Comparison of ENCODE assay signal across 22 mouse cellular contexts in the genomic region with DNA sequence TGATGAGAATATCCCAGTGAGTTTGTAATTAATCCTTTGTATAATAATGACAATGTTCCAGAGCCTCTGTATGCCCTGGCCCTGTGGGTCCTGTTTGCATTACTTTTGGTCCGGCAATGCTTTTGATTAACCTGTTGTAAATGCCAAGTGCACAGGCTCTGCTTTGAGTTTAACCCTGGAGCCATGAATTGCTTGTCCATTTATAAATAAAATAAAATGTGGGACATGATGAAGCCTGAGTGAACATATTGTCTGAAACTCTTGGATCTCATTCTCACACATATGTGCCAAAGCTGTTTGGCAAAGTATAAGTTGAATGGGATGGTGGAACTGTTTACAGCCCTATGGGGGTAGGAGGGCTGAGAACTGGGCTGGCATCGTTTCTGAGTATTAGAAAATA.
A peak's percentile ranks its signal among the peaks of the same experiment; 100 is the strongest.
DNase-seq lines count a peak whose midpoint lies in the region; ATAC-seq and TF ChIP-seq lines count a peak whose summit lies in the region.
"Had no signal": no experiment of that assay in that cellular context is flagged by ENCODE, and none has a peak within 500 bp of the region (broad histone marks: within the 10 kb centered on the region; RNA-seq: fewer than 3 reads in every experiment).

No protein-coding gene starts in this region.

- H3K4me3 ChIP-seq in forebrain, embryonic 11.5 days (ENCODE audit: low read depth, low read length) = no peak overlapping the region
- H3K4me3 ChIP-seq in forebrain, embryonic 12.5 days (replicated peaks) = no peak overlapping the region
- H3K4me3 ChIP-seq in limb, embryonic 14.5 days (replicated peaks; ENCODE audit: low read length) = no peak overlapping the region
- no peak overlapping the region for H3K4me3 ChIP-seq in limb, embryonic 10.5 days
- H3K4me3 ChIP-seq in forebrain, embryonic 14.5 days (ENCODE audit: low read depth, low read length) = no peak overlapping the region
- H3K4me3 ChIP-seq: heart, adult 2 months; left cerebral cortex, adult 2 months; limb, embryonic 12.5 days; liver, embryonic 13.5 days had no signal

- H3K9ac ChIP-seq in forebrain, embryonic 11.5 days (ENCODE audit: low read length) = no peak overlapping the region
- no peak overlapping the region for H3K9ac ChIP-seq in forebrain, embryonic 12.5 days
- no peak overlapping the region for H3K9ac ChIP-seq in limb, embryonic 14.5 days (ENCODE audit: low read depth, low read length, severe bottlenecking)
- H3K9ac ChIP-seq in forebrain, embryonic 14.5 days (ENCODE audit: low read length) = no peak overlapping the region
- H3K9ac ChIP-seq: limb, embryonic 12.5 days; liver, embryonic 13.5 days; lung, embryonic 14.5 days had no signal

- no peaks in the 10 kb centered on the region for H3K9me3 ChIP-seq in forebrain, embryonic 11.5 days (ENCODE audit: control insufficient read depth, low read length)
- no peaks in the 10 kb centered on the region for H3K9me3 ChIP-seq in forebrain, embryonic 12.5 days
- no peaks in the 10 kb centered on the region for H3K9me3 ChIP-seq in limb, embryonic 14.5 days (ENCODE audit: control insufficient read depth, low read length)
- H3K9me3 ChIP-seq in limb, embryonic 10.5 days (replicated peaks) = no peaks in the 10 kb centered on the region
- H3K9me3 ChIP-seq in forebrain, embryonic 14.5 days (replicated peaks; ENCODE audit: control insufficient read depth, low read length) = no peaks in the 10 kb centered on the region
- H3K9me3 ChIP-seq: limb, embryonic 12.5 days; liver, embryonic 13.5 days had no signal

- ATAC-seq in forebrain, embryonic 11.5 days (replicated peaks; ENCODE audit: low FRiP score) = 0 out of 2 replicates have a peak, but pooled peaks have one; percentile 64
- ATAC-seq in forebrain, embryonic 12.5 days (ENCODE audit: low FRiP score) = no peak; the same call in 1 of the 2 replicates
- no peak for ATAC-seq in limb, embryonic 14.5 days (ENCODE audit: low FRiP score, low read depth)
- ATAC-seq in forebrain, embryonic 14.5 days = peak; percentile 87
- ATAC-seq: midbrain, embryonic 16.5 days had no signal

- H3K4me1 ChIP-seq in forebrain, embryonic 11.5 days (replicated peaks; ENCODE audit: control insufficient read depth, insufficient read depth, low read length) = no peaks in the 10 kb centered on the region
- no peaks in the 10 kb centered on the region for H3K4me1 ChIP-seq in forebrain, embryonic 12.5 days
- H3K4me1 ChIP-seq in limb, embryonic 14.5 days (ENCODE audit: control insufficient read depth, insufficient read depth, low read length) = peaks cover 11% of the 10 kb centered on the region
- 0 out of 2 replicates have a peak, but pooled peaks cover 5% of the 10 kb centered on the region for H3K4me1 ChIP-seq in limb, embryonic 10.5 days
- H3K4me1 ChIP-seq in forebrain, embryonic 14.5 days (ENCODE audit: control insufficient read depth, insufficient read depth, low read length) = no peaks in the 10 kb centered on the region
- H3K4me1 ChIP-seq: liver, embryonic 13.5 days had no signal

- H3K4me2 ChIP-seq in forebrain, embryonic 11.5 days (ENCODE audit: low read depth, low read length, severe bottlenecking) = no peak overlapping the region
- no peak overlapping the region for H3K4me2 ChIP-seq in forebrain, embryonic 12.5 days
- H3K4me2 ChIP-seq in limb, embryonic 14.5 days (replicated peaks; ENCODE audit: low read depth, low read length, severe bottlenecking) = no peak overlapping the region
- no peak overlapping the region for H3K4me2 ChIP-seq in forebrain, embryonic 14.5 days (ENCODE audit: low read length)
- H3K4me2 ChIP-seq: limb, embryonic 12.5 days; liver, embryonic 13.5 days; lung, embryonic 14.5 days had no signal

- no peak for TF ChIP-seq POLR2A in limb, embryonic 14.5 days (IDR thresholded peaks at IDR 0.05; ENCODE audit: borderline replicate concordance, extremely low read depth, insufficient read depth, insufficient read length)

- no peak for DNase-seq in forebrain, embryonic 11.5 days (ENCODE audit: low spot score)
- DNase-seq in limb, embryonic 14.5 days (ENCODE audit: low spot score) = peak; percentile 15
- no peak for DNase-seq in limb, embryonic 10.5 days (ENCODE audit: low spot score)
- DNase-seq in forebrain, embryonic 14.5 days (ENCODE audit: low spot score) = peak; percentile 80
- no peak for DNase-seq in urinary bladder, postnatal 25 days (ENCODE audit: low spot score)
- no peak for DNase-seq in ovary, adult 18-20 months (ENCODE audit: low spot score)
- DNase-seq: adrenal gland, adult 2 months; embryo, embryonic 11 days; gastrocnemius, postnatal 10 days; heart, adult 2 months; heart, postnatal 4 days; kidney, adult 9 months; kidney, postnatal 4 days; layer of hippocampus, adult 9-11 months; liver, embryonic 13.5 days; lung, embryonic 14.5 days; lung, postnatal 36 days; thymus, adult 2 months had no signal

- no peaks in the 10 kb centered on the region for H3K36me3 ChIP-seq in forebrain, embryonic 11.5 days (ENCODE audit: control insufficient read depth, insufficient read depth, low read length)
- H3K36me3 ChIP-seq in forebrain, embryonic 12.5 days (replicated peaks) = no peaks in the 10 kb centered on the region
- no peaks in the 10 kb centered on the region for H3K36me3 ChIP-seq in limb, embryonic 14.5 days (ENCODE audit: control insufficient read depth, insufficient read depth, low read length)
- H3K36me3 ChIP-seq in limb, embryonic 10.5 days = no peaks in the 10 kb centered on the region
- H3K36me3 ChIP-seq in forebrain, embryonic 14.5 days (ENCODE audit: control insufficient read depth, insufficient read depth, low read length) = no peaks in the 10 kb centered on the region
- H3K36me3 ChIP-seq: limb, embryonic 12.5 days; liver, embryonic 13.5 days had no signal

- H3K27me3 ChIP-seq in forebrain, embryonic 11.5 days (ENCODE audit: control insufficient read depth, insufficient read depth, low read length) = no peaks in the 10 kb centered on the region
- H3K27me3 ChIP-seq in forebrain, embryonic 12.5 days = no peaks in the 10 kb centered on the region
- no peaks in the 10 kb centered on the region for H3K27me3 ChIP-seq in limb, embryonic 14.5 days (ENCODE audit: control insufficient read depth, insufficient read depth, low read length)
- no peaks in the 10 kb centered on the region for H3K27me3 ChIP-seq in limb, embryonic 10.5 days (ENCODE audit: low read depth, poor library complexity, severe bottlenecking)
- H3K27me3 ChIP-seq in forebrain, embryonic 14.5 days (replicated peaks; ENCODE audit: control insufficient read depth, insufficient read depth, low read length) = no peaks in the 10 kb centered on the region
- H3K27me3 ChIP-seq: limb, embryonic 12.5 days; liver, embryonic 13.5 days had no signal

- H3K27ac ChIP-seq in forebrain, embryonic 11.5 days (ENCODE audit: low read depth, low read length) = no peak overlapping the region
- H3K27ac ChIP-seq in forebrain, embryonic 12.5 days = no peak overlapping the region
- no peak overlapping the region for H3K27ac ChIP-seq in limb, embryonic 14.5 days (replicated peaks; ENCODE audit: low read depth, low read length)
- H3K27ac ChIP-seq in limb, embryonic 10.5 days = no peak overlapping the region
- no peak overlapping the region for H3K27ac ChIP-seq in forebrain, embryonic 14.5 days (ENCODE audit: low read depth, low read length)
- H3K27ac ChIP-seq: heart, adult 2 months; left cerebral cortex, adult 2 months; limb, embryonic 12.5 days; liver, embryonic 13.5 days had no signal

- 46% methylated on average over 2 of the region's 2 CpGs for WGBS in forebrain, embryonic 11.5 days
- WGBS in forebrain, embryonic 12.5 days = 47% methylated on average over 2 of the region's 2 CpGs
- 23% methylated on average over 2 of the region's 2 CpGs for WGBS in limb, embryonic 14.5 days
- 79% methylated on average over 2 of the region's 2 CpGs for WGBS in limb, embryonic 10.5 days
- 18% methylated on average over 2 of the region's 2 CpGs for WGBS in forebrain, embryonic 14.5 days

Comparison
In these comparisons a context has a peak if more than half of its experiments do, and no peak if none do; other contexts are left out.
1. ATAC-seq: peak in forebrain, embryonic 11.5 days (single experiment) and forebrain, embryonic 14.5 days (single experiment); none in forebrain, embryonic 12.5 days (single experiment) and limb, embryonic 14.5 days (single experiment).
2. DNase-seq: peak in limb, embryonic 14.5 days (single experiment) and forebrain, embryonic 14.5 days (single experiment); none in forebrain, embryonic 11.5 days (single experiment), limb, embryonic 10.5 days (single experiment), urinary bladder, postnatal 25 days (single experiment) and ovary, adult 18-20 months (single experiment).